Mouse (Mus musculus): ENCODE measurements around the gene Slc22a23. TPM values are rescaled to one million over a fixed set of nuclear protein-coding genes. Genes with fewer than 3 reads are reported as not detected.

The Slc22a23 gene
- total RNA-seq, 1 experiment: 5.9 TPM

GRCm38 (mm10) chr13:34255297-34255696 is 89.7 kb downstream of the Slc22a23 start:
- Histone ChIP-seq H3K27ac (ENCODE audit: insufficient read depth, low read depth, low read length, poor library complexity, severe bottlenecking) (no peak overlapping the region), H3K9me3 (ENCODE audit: control insufficient read depth, insufficient read depth, low read depth, low read length) (no peaks in the 10 kb centered on the region), H3K9ac (ENCODE audit: insufficient read depth, low read depth, low read length, poor library complexity, severe bottlenecking) (no peak overlapping the region), H3K4me1 (ENCODE audit: control insufficient read depth in 2 of 2, insufficient read depth in 2 of 2, low read length in 2 of 2, poor library complexity in 1 of 2) (peaks cover 0 to 3% of the 10 kb centered on the region in 2 experiments; a peak in 1 of 4 replicates), H3K36me3 (ENCODE audit: control insufficient read depth, insufficient read depth, low read length, poor library complexity, severe bottlenecking) (no peaks in the 10 kb centered on the region), H3K4me3 (ENCODE audit: insufficient read depth in 1 of 2, low read depth in 1 of 2, low read length in 2 of 2, poor library complexity in 1 of 2, severe bottlenecking in 1 of 2) (no peak overlapping the region)
- DNase-seq (ENCODE audit: low read depth, low spot score): no peak
- TF ChIP-seq MAFK (IDR thresholded peaks at IDR 0.05; ENCODE audit: insufficient read depth, low read depth, low read length): no peak
- TF ChIP-seq HCFC1 (IDR thresholded peaks at IDR 0.05; ENCODE audit: borderline replicate concordance, insufficient read depth, low read length): no peak
- no peak for TF ChIP-seq CHD2 (IDR thresholded peaks at IDR 0.05; ENCODE audit: low read depth, low read length)
- in situ Hi-C loops (cut with MboI; ENCODE audit: low sequenced_read_pairs in 2 of 2, unreplicated experiment in 2 of 2): no loop called here

- no peaks in the 10 kb centered on the region for H3K36me3 ChIP-seq (ENCODE audit: control insufficient read depth, insufficient read depth, low read length, poor library complexity, severe bottlenecking)
- no peak for DNase-seq (ENCODE audit: low read depth, low spot score)
- H3K27ac ChIP-seq (ENCODE audit: insufficient read depth, low read depth, low read length, poor library complexity, severe bottlenecking): no peak overlapping the region
- H3K4me3 ChIP-seq (ENCODE audit: insufficient read depth in 1 of 2, low read depth in 1 of 2, low read length in 2 of 2, poor library complexity in 1 of 2, severe bottlenecking in 1 of 2): no peak overlapping the region
- H3K4me1 ChIP-seq (ENCODE audit: control insufficient read depth in 2 of 2, insufficient read depth in 2 of 2, low read length in 2 of 2, poor library complexity in 1 of 2): peaks cover 2 to 4% of the 10 kb centered on the region in 2 experiments; a peak in 3 of 4 replicates
- in situ Hi-C loops (cut with MboI; ENCODE audit: low sequenced_read_pairs in 2 of 2, unreplicated experiment in 2 of 2): no loop called here
- H3K9me3 ChIP-seq (ENCODE audit: control insufficient read depth, insufficient read depth, low read depth, low read length): no peaks in the 10 kb centered on the region
- H3K9ac ChIP-seq (ENCODE audit: insufficient read depth, low read depth, low read length, poor library complexity, severe bottlenecking): no peak overlapping the region
- TF ChIP-seq HCFC1 (IDR thresholded peaks at IDR 0.05; ENCODE audit: borderline replicate concordance, insufficient read depth, low read length) (no peak), MAFK (IDR thresholded peaks at IDR 0.05; ENCODE audit: insufficient read depth, low read depth, low read length) (no peak), ZNF384 (IDR thresholded peaks at IDR 0.05; ENCODE audit: low read depth, low read length) (no peak), CHD2 (IDR thresholded peaks at IDR 0.05; ENCODE audit: low read depth, low read length) (no peak), ZC3H11A (IDR thresholded peaks at IDR 0.05; ENCODE audit: borderline replicate concordance, low read depth, low read length) (no peak)
Observed at GRCm38 (mm10) chr13:34254691-34255090, 90.3 kb downstream of the Slc22a23 start.

- H3K4me1 ChIP-seq (ENCODE audit: control insufficient read depth in 2 of 2, insufficient read depth in 2 of 2, low read length in 2 of 2, poor library complexity in 1 of 2): peaks cover 3 to 11% of the 10 kb centered on the region in 2 experiments; a peak in 3 of 4 replicates
- DNase-seq (ENCODE audit: low read depth, low spot score): no peak
- H3K4me3 ChIP-seq (ENCODE audit: insufficient read depth in 1 of 2, low read depth in 1 of 2, low read length in 2 of 2, poor library complexity in 1 of 2, severe bottlenecking in 1 of 2): no peak overlapping the region
- no peak overlapping the region for H3K9ac ChIP-seq (ENCODE audit: insufficient read depth, low read depth, low read length, poor library complexity, severe bottlenecking)
- TF ChIP-seq MAFK (IDR thresholded peaks at IDR 0.05; ENCODE audit: insufficient read depth, low read depth, low read length) (no peak), ZNF384 (IDR thresholded peaks at IDR 0.05; ENCODE audit: low read depth, low read length) (no peak), HCFC1 (IDR thresholded peaks at IDR 0.05; ENCODE audit: borderline replicate concordance, insufficient read depth, low read length) (no peak), ZC3H11A (IDR thresholded peaks at IDR 0.05; ENCODE audit: borderline replicate concordance, low read depth, low read length) (no peak), CHD2 (IDR thresholded peaks at IDR 0.05; ENCODE audit: low read depth, low read length) (no peak)
- H3K9me3 ChIP-seq (ENCODE audit: control insufficient read depth, insufficient read depth, low read depth, low read length): no peaks in the 10 kb centered on the region
- no peaks in the 10 kb centered on the region for H3K36me3 ChIP-seq (ENCODE audit: control insufficient read depth, insufficient read depth, low read length, poor library complexity, severe bottlenecking)
- no peak overlapping the region for H3K27ac ChIP-seq (ENCODE audit: insufficient read depth, low read depth, low read length, poor library complexity, severe bottlenecking)
- in situ Hi-C loops (cut with MboI; ENCODE audit: low sequenced_read_pairs in 2 of 2, unreplicated experiment in 2 of 2): no loop called here
Observed at GRCm38 (mm10) chr13:34253736-34254135, 91.2 kb downstream of the Slc22a23 start.

DNA sequence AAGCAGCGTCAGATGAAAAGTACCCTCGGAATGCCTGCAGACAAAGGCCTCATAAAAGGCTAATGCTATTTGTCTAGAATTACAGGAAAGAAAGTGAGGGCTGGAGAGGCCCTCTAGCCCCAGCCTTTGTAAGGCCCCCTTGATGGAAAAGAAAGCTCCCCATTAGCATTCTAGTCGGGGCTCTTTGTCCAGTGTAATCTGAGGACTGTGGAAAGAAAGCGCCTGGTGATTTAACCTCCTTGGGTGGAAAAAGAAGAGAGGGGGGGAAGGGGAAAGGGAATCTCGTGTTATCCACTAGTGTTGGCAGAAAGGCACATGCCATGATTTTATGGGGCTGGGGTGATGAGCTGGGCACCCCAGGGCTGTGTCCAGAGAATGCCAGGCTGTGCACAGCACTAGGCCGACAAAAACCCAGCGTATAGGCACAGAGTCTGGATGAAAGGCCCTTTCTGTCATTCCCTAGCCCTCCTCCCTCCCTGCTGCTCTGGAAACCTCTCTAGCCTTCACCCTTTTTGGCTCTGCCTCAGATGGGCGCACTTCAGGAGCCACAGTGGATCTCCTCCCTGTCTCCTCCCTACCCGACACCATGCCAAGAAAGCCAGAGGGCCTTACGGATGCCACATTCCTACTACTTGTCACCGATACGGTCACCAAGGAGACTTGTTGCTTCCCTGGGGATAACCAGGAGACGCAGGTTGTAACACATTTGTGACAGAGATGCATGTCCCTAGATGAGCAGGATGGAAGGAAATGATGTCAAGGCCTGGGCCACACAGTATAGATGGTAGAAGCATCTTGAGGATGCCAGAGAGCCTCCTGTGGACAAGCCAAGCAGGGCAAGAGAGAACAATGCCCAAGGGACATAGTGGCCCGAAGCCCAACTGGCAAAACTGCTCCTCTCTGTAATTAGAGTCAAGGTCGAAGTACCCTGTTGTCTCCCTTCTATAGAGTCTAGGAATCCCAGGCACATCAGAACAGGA is 95.8 kb downstream of the Slc22a23 start:
- peak overlapping the region in 1 of 2 experiments; percentile 49; a peak in 2 of 4 replicates for H3K4me3 ChIP-seq (ENCODE audit: insufficient read depth in 1 of 2, low read depth in 1 of 2, low read length in 2 of 2, poor library complexity in 1 of 2, severe bottlenecking in 1 of 2)
- no peak overlapping the region for H3K27ac ChIP-seq (ENCODE audit: insufficient read depth, low read depth, low read length, poor library complexity, severe bottlenecking)
- H3K4me1 ChIP-seq (ENCODE audit: control insufficient read depth in 2 of 2, insufficient read depth in 2 of 2, low read length in 2 of 2, poor library complexity in 1 of 2): peaks cover 16 to 22% of the 10 kb centered on the region in 2 experiments
- TF ChIP-seq ZNF384 (IDR thresholded peaks at IDR 0.05; ENCODE audit: low read depth, low read length) (no peak), MAFK (IDR thresholded peaks at IDR 0.05; ENCODE audit: insufficient read depth, low read depth, low read length) (no peak), HCFC1 (IDR thresholded peaks at IDR 0.05; ENCODE audit: borderline replicate concordance, insufficient read depth, low read length) (no peak), CHD2 (IDR thresholded peaks at IDR 0.05; ENCODE audit: low read depth, low read length) (no peak), ZC3H11A (IDR thresholded peaks at IDR 0.05; ENCODE audit: borderline replicate concordance, low read depth, low read length) (no peak)
- DNase-seq (ENCODE audit: low read depth, low spot score): no peak
- no peak overlapping the region for H3K9ac ChIP-seq (ENCODE audit: insufficient read depth, low read depth, low read length, poor library complexity, severe bottlenecking)
- no peaks in the 10 kb centered on the region for H3K36me3 ChIP-seq (ENCODE audit: control insufficient read depth, insufficient read depth, low read length, poor library complexity, severe bottlenecking)
- H3K9me3 ChIP-seq (ENCODE audit: control insufficient read depth, insufficient read depth, low read depth, low read length): no peaks in the 10 kb centered on the region
- in situ Hi-C loops (cut with MboI; ENCODE audit: low sequenced_read_pairs in 2 of 2, unreplicated experiment in 2 of 2): no loop called here

Measured in ES-E14 (cell line).